ENCODE assay signal across 17 mouse cellular contexts in genomic region chr1:65229768-65230167, GRCm38 (mm10). TPM values are rescaled to one million over a fixed set of nuclear protein-coding genes. Genes with fewer than 3 reads are reported as not detected.
DNase-seq lines count a peak whose midpoint lies in the region; TF ChIP-seq lines count a peak whose summit lies in the region.
"Not testable (repeated sequence)": the region's sequence is repeated elsewhere in the genome, so short reads cannot be mapped to it uniquely, and the experiment has no call there.
"Had no signal": no experiment of that assay in that cellular context is flagged by ENCODE, and none has a peak within 500 bp of the region (broad histone marks: within the 10 kb centered on the region; RNA-seq: fewer than 3 reads in every experiment).

No protein-coding gene starts in this region.

- H3K9me3 ChIP-seq in CH12.LX (replicated peaks; ENCODE audit: low read length): not testable (repeated sequence)

- H3K79me2 ChIP-seq in CH12.LX (replicated peaks; ENCODE audit: control insufficient read depth, extremely low read depth, insufficient read depth, poor library complexity, severe bottlenecking): not testable (repeated sequence)
- H3K79me2 ChIP-seq in macrophage (ENCODE audit: inconsistent target): peaks cover 34% of the 10 kb centered on the region

- not testable (repeated sequence) for H3K27me3 ChIP-seq in CH12.LX (replicated peaks); splenic B cell, adult 2 months (ENCODE audit: control insufficient read depth, insufficient read depth, low read length, poor library complexity, severe bottlenecking)

- H3K36me3 ChIP-seq in CH12.LX (replicated peaks in 1 of 2; ENCODE audit: control insufficient read depth in 1 of 2, insufficient read depth in 1 of 2, low read length in 1 of 2) (peaks cover 5 to 15% of the 10 kb centered on the region in 2 experiments), macrophage (ENCODE audit: inconsistent target) (peaks cover 29% of the 10 kb centered on the region)
- not testable (repeated sequence) for H3K36me3 ChIP-seq in splenic B cell, adult 2 months (ENCODE audit: control insufficient read depth, insufficient read depth, low read length, poor library complexity, severe bottlenecking)

- peaks cover 3 to 47% of the 10 kb centered on the region in 2 experiments; a peak in 3 of 4 replicates for H3K4me1 ChIP-seq in CH12.LX (ENCODE audit: control insufficient read depth in 1 of 2, insufficient read depth in 2 of 2)

- H3K4me2 ChIP-seq in CH12.LX (ENCODE audit: insufficient read depth, low read depth, poor library complexity, severe bottlenecking): not testable (repeated sequence)

- not testable (repeated sequence) for TF ChIP-seq CTCF in CH12.LX (conservative IDR thresholded peaks at IDR 0.05 in 1 of 2, IDR thresholded peaks at IDR 0.05 in 1 of 2; ENCODE audit: low read depth in 2 of 2, low read length in 2 of 2)

- in situ Hi-C loops in CH12.LX (cut with MboI; ENCODE audit: low pct_ligation_motif_present, low pct_unique_long_range_greater_than_20kb, low sequenced_read_pairs): not testable (repeated sequence)

- not testable (repeated sequence) for TF ChIP-seq POLR2A in CH12.LX (IDR thresholded peaks at IDR 0.05; ENCODE audit: low read depth, low read length)

- dilution Hi-C loops in CH12.LX (cut with MboI; ENCODE audit: extremely low pct_ligation_motif_present, extremely low pct_unique_long_range_greater_than_20kb, low sequenced_read_pairs): not testable (repeated sequence)

- DNase-seq in A20 (ENCODE audit: low read depth, low spot score): peak; percentile 39
- DNase-seq in CH12.LX (ENCODE audit: extremely low read depth): peak; percentile 33
- peak; percentile 33 for DNase-seq in splenic B cell, adult 2 months (ENCODE audit: low read depth, low spot score)

- H3K27ac ChIP-seq in CH12.LX (ENCODE audit: insufficient read depth, low read depth): not testable (repeated sequence)
- H3K27ac ChIP-seq in macrophage: 0 out of 2 replicates have a peak overlapping the region, but pooled peaks have one; percentile 25

- peak; percentile 62 for TF ChIP-seq EP300 in CH12.LX (IDR thresholded peaks at IDR 0.05; ENCODE audit: low read length)

- H3K9ac ChIP-seq in CH12.LX (ENCODE audit: insufficient read depth, low read depth): not testable (repeated sequence)

- not testable (repeated sequence) for TF ChIP-seq RAD21 in CH12.LX (IDR thresholded peaks at IDR 0.05; ENCODE audit: low read depth, low read length)

- 83% methylated on average over 2 of the region's 3 CpGs for WGBS in macrophage (ENCODE audit: missing documents)

- H3K4me3 ChIP-seq in CH12.LX (replicated peaks in 1 of 3; ENCODE audit: low read depth in 2 of 3, low read length in 2 of 3, poor library complexity in 1 of 3); macrophage (ENCODE audit: inconsistent target): not testable (repeated sequence)

TF ChIP-seq in CH12.LX, 34 proteins besides CTCF, POLR2A, EP300 and RAD21:
- peak; percentile 58; the same call in 1 of the 2 replicates for TF ChIP-seq IRF4 (IDR thresholded peaks at IDR 0.05; ENCODE audit: low read depth, low read length)
- peak; percentile 85 for TF ChIP-seq ZNF384 (IDR thresholded peaks at IDR 0.05; ENCODE audit: low read depth, low read length)
- 0 out of 2 replicates have a peak, but pooled peaks have one; percentile 49 for TF ChIP-seq CHD1 (IDR thresholded peaks at IDR 0.05; ENCODE audit: low read depth, low read length)
TF ChIP-seq in CH12.LX: peak in this region for 3; not testable (repeated sequence) for 31.

RNA-seq across cellular contexts. Expression of gene Pikfyve, which starts 43.3 kb away (rescaled TPM):
- total RNA-seq in CH12.LX (2012; rRNA removed): 14.5 and 14.8 TPM in 2 replicates
- 25.5 and 26.7 TPM in 2 replicates for total RNA-seq in CH12.LX (2014; rRNA removed)
- 12.6 and 14.5 TPM in 2 replicates for polyA plus RNA-seq in CH12.LX (2012; ENCODE audit: insufficient read length, low read depth)
- 1,000 to 10,000 TPM in 1 of 26 experiments, 100 to 1,000 TPM in 25; 256 to 1,209 (median 397) TPM for total RNA-seq in macrophage (2018; cell fraction: chromatin; rRNA removed)
- 10 to 100 TPM; 40.2 to 89.6 (median 70.7) TPM for total RNA-seq in macrophage (2018; cell fraction: cytosol; rRNA removed)
- 100 to 1,000 TPM; 122 to 819 (median 214) TPM for total RNA-seq in macrophage (2018; cell fraction: nucleus; rRNA removed)
- polyA plus RNA-seq in macrophage (2018): 31.3 to 38.5 TPM (median 36.9 TPM) in 3 replicates

RNA-seq across cellular contexts. Expression of gene Idh1, which starts 43.5 kb away (rescaled TPM):
- total RNA-seq in CH12.LX (2012; rRNA removed) (8.1 and 9.3 TPM in 2 replicates), CH12.LX (2014; rRNA removed) (20.6 and 23.4 TPM in 2 replicates)
- polyA plus RNA-seq in CH12.LX (2012; ENCODE audit: insufficient read length, low read depth) (11.1 and 11.2 TPM in 2 replicates), macrophage (2018) (152 to 289 TPM (median 249 TPM) in 3 replicates)
- 10 to 100 TPM in 21 of 26 experiments, 1 to 10 TPM in 5; 6.0 to 80.1 (median 16.4) TPM for total RNA-seq in macrophage (2018; cell fraction: chromatin; rRNA removed)
- total RNA-seq in macrophage (2018; cell fraction: cytosol; rRNA removed): 100 to 1,000 TPM in 20 of 26 experiments, 10 to 100 TPM in 6; 70.9 to 300 (median 140) TPM
- total RNA-seq in macrophage (2018; cell fraction: nucleus; rRNA removed): 100 to 1,000 TPM in 2 of 26 experiments, 10 to 100 TPM in 24; 26.2 to 145 (median 52.9) TPM

RNA-seq across cellular contexts. Expression of gene Pth2r, which starts 52.1 kb away (rescaled TPM):
- total RNA-seq in CH12.LX (2012; rRNA removed) (not detected in 2 replicates), CH12.LX (2014; rRNA removed) (not detected in 2 replicates)
- polyA plus RNA-seq in CH12.LX (2012; ENCODE audit: insufficient read length, low read depth) (not detected in 2 replicates), macrophage (2018) (0.06 TPM in 1 of 3 replicates, not detected in the others)
- total RNA-seq in macrophage (2018; cell fraction: chromatin; rRNA removed): 1 to 10 TPM in 5 of 26 experiments, under 1 TPM in 5, not detected in 16; 0.32 to 3.6 (median 1.1) TPM
- under 1 TPM in 1 of 26 experiments, not detected in 25; 0.24 TPM for total RNA-seq in macrophage (2018; cell fraction: cytosol; rRNA removed)
- total RNA-seq in macrophage (2018; cell fraction: nucleus; rRNA removed): 1 to 10 TPM in 2 of 26 experiments, not detected in 24; 1.2 to 1.5 TPM
- total RNA-seq: adrenal gland, adult 18-20 months; adrenal gland, adult 2 months; adrenal gland, adult 8-10 months; adrenal gland, postnatal 10 days; adrenal gland, postnatal 14 days; adrenal gland, postnatal 25 days; adrenal gland, postnatal 36 days; adrenal gland, postnatal 4 days; G1E; MEL had no signal
- polyA plus RNA-seq: activated CD4-positive, CD25-positive, alpha-beta regulatory T cell, adult 4 months; adrenal gland, adult 2 months; C2C12; CD4-positive, CD25-positive, alpha-beta regulatory T cell, adult 4 months; G1E had no signal

Comparison
In these comparisons a context has a peak if more than half of its experiments do, and no peak if none do; other contexts are left out.
1. RNA of gene Idh1, which starts 43.5 kb away (polyA plus RNA-seq): 152 to 289 TPM in macrophage; 11.1 to 11.2 TPM in CH12.LX; every median in the first group is over 10 times any median in the second.
2. Peak in every context shown above with its lines, with median percentiles within 50 percentile points of each other: DNase-seq.